Mouse (Mus musculus) heart, postnatal 0 days (tissue): ENCODE data around the gene Mus81.

ENCODE experiments used
- CTCF ChIP-seq: IDR thresholded peaks from 2 replicates; pipeline ENCODE4 v1.5.1; 2016; ENCODE audit warnings: antibody characterized with exemption, control low read depth, low read depth
- EP300 ChIP-seq: IDR thresholded peaks from 2 replicates; pipeline ENCODE4 v1.6.1; 2016; ENCODE audit warnings: antibody characterized with exemption, low read depth

DNA sequence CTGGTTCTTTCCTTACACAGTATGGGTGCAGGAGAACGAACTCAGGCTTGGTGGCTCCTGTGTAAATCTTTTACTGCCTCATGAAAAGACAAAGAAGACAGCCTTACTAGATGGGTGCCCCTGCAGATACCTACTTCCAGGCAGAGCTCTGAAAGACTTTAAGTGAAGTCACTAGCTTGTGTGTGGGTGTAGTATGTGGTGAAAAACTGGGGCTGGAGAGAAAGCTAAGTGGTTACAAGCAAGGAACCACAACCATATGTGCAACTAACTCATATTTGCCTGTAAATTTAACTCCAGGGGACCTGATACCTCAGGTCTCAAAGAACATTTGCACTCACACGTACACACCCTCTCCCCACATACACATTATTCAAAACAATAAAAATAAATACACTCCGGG, 28.3 kb downstream of the Mus81 start:
- TF ChIP-seq CTCF: no peak
- TF ChIP-seq EP300: no peak
